Mouse (Mus musculus): ENCODE data around the gene Adgrb3. TPM values are rescaled to one million over a fixed set of nuclear protein-coding genes. Genes with fewer than 3 reads are reported as not detected.
"Not testable (repeated sequence)": the region's sequence is repeated elsewhere in the genome, so short reads cannot be mapped to it uniquely, and the experiment has no call there.

Adgrb3 gene
- polyA plus RNA-seq, 1 experiment from 2014 or later = 62.0 TPM

GRCm38 (mm10) chr1:25057656-25058055, 771.9 kb downstream of the Adgrb3 start:
- no peak overlapping the region for H3K27ac ChIP-seq
- no peak for ATAC-seq (ENCODE audit: low FRiP score)
- H3K9me3 ChIP-seq (ENCODE audit: control insufficient read depth, low read length) = no peaks in the 10 kb centered on the region
- no peak overlapping the region for H3K4me2 ChIP-seq (replicated peaks)
- H3K9ac ChIP-seq = no peak overlapping the region
- no peak overlapping the region for H3K4me3 ChIP-seq (replicated peaks; ENCODE audit: low read length)
- H3K4me1 ChIP-seq (replicated peaks; ENCODE audit: control insufficient read depth, insufficient read depth, low read length) = no peaks in the 10 kb centered on the region
- WGBS = 77% methylated on average over 2 of the region's 2 CpGs
- no peaks in the 10 kb centered on the region for H3K36me3 ChIP-seq (replicated peaks; ENCODE audit: control insufficient read depth, insufficient read depth)
- H3K27me3 ChIP-seq (ENCODE audit: control insufficient read depth, insufficient read depth, low read length) = no peaks in the 10 kb centered on the region
- DNase-seq (ENCODE audit: low spot score) = no peak

DNA sequence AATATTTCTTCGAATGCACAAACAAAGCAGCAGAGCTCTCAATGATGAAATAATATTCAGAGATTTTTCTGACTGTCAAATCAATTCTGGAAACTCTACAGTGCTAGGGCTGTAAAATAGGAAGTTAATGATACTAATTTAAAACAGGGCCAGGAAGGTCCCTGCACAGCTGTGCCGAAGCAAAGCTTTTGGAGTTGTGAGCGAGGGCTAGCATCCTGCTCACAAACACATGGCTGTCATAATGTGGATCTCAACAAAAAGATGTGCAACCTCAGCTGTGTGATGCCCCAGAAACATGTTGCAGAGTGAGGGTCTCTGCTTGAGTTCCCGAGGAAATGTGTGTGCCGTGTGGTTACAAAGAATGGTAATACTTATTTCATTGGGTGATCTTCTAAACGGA, 772.3 kb downstream of the Adgrb3 start:
- Histone ChIP-seq H3K4me3 (replicated peaks; ENCODE audit: low read length) (no peak overlapping the region), H3K27ac (no peak overlapping the region)

GRCm38 (mm10) chr1:25042091-25042490, 787.4 kb downstream of the Adgrb3 start:
- no peaks in the 10 kb centered on the region for H3K27me3 ChIP-seq (ENCODE audit: control insufficient read depth, insufficient read depth, low read length)
- H3K4me1 ChIP-seq (replicated peaks; ENCODE audit: control insufficient read depth, insufficient read depth, low read length) = no peaks in the 10 kb centered on the region
- ATAC-seq (ENCODE audit: low FRiP score) = no peak
- H3K36me3 ChIP-seq (replicated peaks; ENCODE audit: control insufficient read depth, insufficient read depth) = no peaks in the 10 kb centered on the region
- 83% methylated on average over 4 of the region's 4 CpGs for WGBS
- no peak overlapping the region for H3K4me2 ChIP-seq (replicated peaks)
- no peak overlapping the region for H3K9ac ChIP-seq
- no peak for DNase-seq (ENCODE audit: low spot score)
- H3K27ac ChIP-seq = no peak overlapping the region
- H3K4me3 ChIP-seq (replicated peaks; ENCODE audit: low read length) = no peak overlapping the region
- no peaks in the 10 kb centered on the region for H3K9me3 ChIP-seq (ENCODE audit: control insufficient read depth, low read length)

More for the DNA sequence above, 772.3 kb downstream of the Adgrb3 start:
- WGBS = 80% methylated on average over 6 of the region's 6 CpGs
- DNase-seq (ENCODE audit: low spot score) (no peak), ATAC-seq (ENCODE audit: low FRiP score) (no peak)
- Histone ChIP-seq H3K27me3 (ENCODE audit: control insufficient read depth, insufficient read depth, low read length) (no peaks in the 10 kb centered on the region), H3K4me1 (replicated peaks; ENCODE audit: control insufficient read depth, insufficient read depth, low read length) (no peaks in the 10 kb centered on the region), H3K36me3 (replicated peaks; ENCODE audit: control insufficient read depth, insufficient read depth) (no peaks in the 10 kb centered on the region), H3K9me3 (ENCODE audit: control insufficient read depth, low read length) (no peaks in the 10 kb centered on the region), H3K4me2 (replicated peaks) (no peak overlapping the region), H3K9ac (no peak overlapping the region)

GRCm38 (mm10) chr1:25034161-25034560, 795.3 kb downstream of the Adgrb3 start:
- H3K27ac ChIP-seq = 0 out of 2 replicates have a peak overlapping the region, but pooled peaks have one; percentile 47
- no peak overlapping the region for H3K9ac ChIP-seq
- DNase-seq (ENCODE audit: low spot score) (no peak), ATAC-seq (ENCODE audit: low FRiP score) (no peak)
- H3K27me3 ChIP-seq (ENCODE audit: control insufficient read depth, insufficient read depth, low read length) = no peaks in the 10 kb centered on the region
- no peaks in the 10 kb centered on the region for H3K9me3 ChIP-seq (ENCODE audit: control insufficient read depth, low read length)
- H3K36me3 ChIP-seq (replicated peaks; ENCODE audit: control insufficient read depth, insufficient read depth) = no peaks in the 10 kb centered on the region
- H3K4me1 ChIP-seq (replicated peaks; ENCODE audit: control insufficient read depth, insufficient read depth, low read length) = peaks cover 12% of the 10 kb centered on the region
- H3K4me3 ChIP-seq (replicated peaks; ENCODE audit: low read length) = no peak overlapping the region
- peak overlapping the region; percentile 38 for H3K4me2 ChIP-seq (replicated peaks)
- WGBS = 51% methylated on average over 10 of the region's 10 CpGs

DNA sequence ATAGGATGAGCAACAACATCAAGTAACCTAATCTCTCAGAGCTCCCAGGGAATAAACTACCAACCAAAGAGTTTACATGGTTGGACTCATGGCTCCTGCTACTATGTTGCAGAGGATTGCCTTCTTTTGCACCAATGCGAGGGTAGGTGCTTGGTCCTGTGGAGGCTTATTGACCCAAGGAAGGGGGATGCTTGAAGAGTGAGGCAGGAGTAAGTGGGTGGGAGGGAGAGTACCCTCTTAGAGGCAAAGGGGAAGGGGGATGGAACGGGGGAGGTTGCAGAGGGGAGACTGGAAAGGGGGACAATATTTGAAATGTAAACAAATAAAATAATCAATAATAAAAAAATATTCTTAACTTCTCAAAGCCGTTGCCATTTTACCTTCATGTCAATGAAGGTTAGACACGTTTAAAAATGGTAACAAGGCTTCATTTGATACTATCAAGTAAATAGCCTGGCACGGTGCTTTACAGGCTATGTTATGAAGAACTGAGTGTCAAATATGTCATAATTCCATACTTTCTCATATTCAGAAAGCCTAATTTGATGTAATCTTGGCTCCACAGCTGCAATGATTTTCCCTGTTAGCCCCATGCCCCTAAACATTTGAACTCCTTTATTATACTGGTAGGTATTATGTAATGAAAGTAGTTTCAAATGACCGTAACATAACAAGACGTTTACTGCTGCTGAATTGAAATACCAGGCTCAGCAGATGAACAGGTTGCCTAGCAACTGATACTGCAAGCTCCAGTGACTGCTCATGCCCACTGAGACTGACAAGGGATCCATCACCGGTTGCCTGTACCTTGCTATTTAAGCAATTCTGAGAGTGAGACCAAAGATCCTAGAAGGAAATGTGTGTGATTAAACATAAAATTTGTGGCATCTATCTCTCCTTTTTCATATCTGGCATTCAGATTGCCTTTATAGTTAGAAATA, 796.1 kb downstream of the Adgrb3 start:
- WGBS = 37% methylated on average over 8 of the region's 8 CpGs
- Histone ChIP-seq H3K36me3 (replicated peaks; ENCODE audit: control insufficient read depth, insufficient read depth) (no peaks in the 10 kb centered on the region), H3K9me3 (ENCODE audit: control insufficient read depth, low read length) (no peaks in the 10 kb centered on the region), H3K4me1 (replicated peaks; ENCODE audit: control insufficient read depth, insufficient read depth, low read length) (peaks cover 12% of the 10 kb centered on the region), H3K9ac (no peak overlapping the region), H3K27me3 (ENCODE audit: control insufficient read depth, insufficient read depth, low read length) (no peaks in the 10 kb centered on the region), H3K4me3 (replicated peaks; ENCODE audit: low read length) (no peak overlapping the region), H3K27ac (peak overlapping the region; percentile 70), H3K4me2 (replicated peaks) (peak overlapping the region; percentile 38)
- DNase-seq (ENCODE audit: low spot score) = peak; percentile 61
- peak; percentile 91 for ATAC-seq (ENCODE audit: low FRiP score)

DNA sequence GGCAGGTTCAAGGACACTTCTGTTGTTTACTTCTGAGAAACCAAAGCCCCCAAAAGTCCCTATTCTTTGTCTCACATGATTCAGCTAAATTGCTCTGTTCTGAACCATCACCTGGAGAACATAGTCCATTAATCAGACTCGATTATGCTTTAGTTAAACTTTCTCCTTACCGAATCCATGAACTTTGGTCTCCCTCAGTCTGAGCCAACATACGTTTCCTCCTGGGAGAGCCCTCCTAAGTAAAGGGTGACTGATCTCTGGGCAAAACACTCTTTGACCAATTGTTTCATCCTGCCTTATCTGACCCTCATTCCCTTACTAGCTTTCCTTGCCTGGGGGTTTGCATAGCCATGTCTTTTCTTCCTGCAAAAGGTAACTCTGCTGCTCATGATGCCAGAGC, 806.4 kb downstream of the Adgrb3 start:
- Histone ChIP-seq H3K36me3 (replicated peaks; ENCODE audit: control insufficient read depth, insufficient read depth) (no peaks in the 10 kb centered on the region), H3K27ac (no peak overlapping the region), H3K4me3 (replicated peaks; ENCODE audit: low read length) (no peak overlapping the region), H3K27me3 (ENCODE audit: control insufficient read depth, insufficient read depth, low read length) (no peaks in the 10 kb centered on the region), H3K9me3 (ENCODE audit: control insufficient read depth, low read length) (no peaks in the 10 kb centered on the region), H3K4me2 (replicated peaks) (no peak overlapping the region), H3K4me1 (replicated peaks; ENCODE audit: control insufficient read depth, insufficient read depth, low read length) (no peaks in the 10 kb centered on the region), H3K9ac (no peak overlapping the region)
- WGBS = 89% methylated on average over 3 of the region's 3 CpGs
- no peak for ATAC-seq (ENCODE audit: low FRiP score)
- no peak for DNase-seq (ENCODE audit: low spot score)

- not testable (repeated sequence) for H3K27me3 ChIP-seq (ENCODE audit: control insufficient read depth, insufficient read depth, low read length); H3K36me3 ChIP-seq (replicated peaks; ENCODE audit: control insufficient read depth, insufficient read depth); ATAC-seq (ENCODE audit: low FRiP score); H3K4me1 ChIP-seq (replicated peaks; ENCODE audit: control insufficient read depth, insufficient read depth, low read length); H3K4me3 ChIP-seq (replicated peaks; ENCODE audit: low read length); DNase-seq (ENCODE audit: low spot score); H3K4me2 ChIP-seq (replicated peaks); H3K9me3 ChIP-seq (ENCODE audit: control insufficient read depth, low read length); H3K9ac ChIP-seq; H3K27ac ChIP-seq
- WGBS = 90% methylated on average over 5 of the region's 8 CpGs
Observed at GRCm38 (mm10) chr1:25017851-25018250, 811.7 kb downstream of the Adgrb3 start.
